Mouse (Mus musculus): ENCODE data around the gene Cntnap5c. TPM values are rescaled to one million over a fixed set of nuclear protein-coding genes. Genes with fewer than 3 reads are reported as not detected.

Gene Cntnap5c
- not detected for polyA plus RNA-seq (2014; fragmentation: Illumina TruSeq; extraction: RNeasy Lipid Tissue Mini Kit (QIAGEN cat#74804); ENCODE audit: low read depth, low replicate concordance)

DNA sequence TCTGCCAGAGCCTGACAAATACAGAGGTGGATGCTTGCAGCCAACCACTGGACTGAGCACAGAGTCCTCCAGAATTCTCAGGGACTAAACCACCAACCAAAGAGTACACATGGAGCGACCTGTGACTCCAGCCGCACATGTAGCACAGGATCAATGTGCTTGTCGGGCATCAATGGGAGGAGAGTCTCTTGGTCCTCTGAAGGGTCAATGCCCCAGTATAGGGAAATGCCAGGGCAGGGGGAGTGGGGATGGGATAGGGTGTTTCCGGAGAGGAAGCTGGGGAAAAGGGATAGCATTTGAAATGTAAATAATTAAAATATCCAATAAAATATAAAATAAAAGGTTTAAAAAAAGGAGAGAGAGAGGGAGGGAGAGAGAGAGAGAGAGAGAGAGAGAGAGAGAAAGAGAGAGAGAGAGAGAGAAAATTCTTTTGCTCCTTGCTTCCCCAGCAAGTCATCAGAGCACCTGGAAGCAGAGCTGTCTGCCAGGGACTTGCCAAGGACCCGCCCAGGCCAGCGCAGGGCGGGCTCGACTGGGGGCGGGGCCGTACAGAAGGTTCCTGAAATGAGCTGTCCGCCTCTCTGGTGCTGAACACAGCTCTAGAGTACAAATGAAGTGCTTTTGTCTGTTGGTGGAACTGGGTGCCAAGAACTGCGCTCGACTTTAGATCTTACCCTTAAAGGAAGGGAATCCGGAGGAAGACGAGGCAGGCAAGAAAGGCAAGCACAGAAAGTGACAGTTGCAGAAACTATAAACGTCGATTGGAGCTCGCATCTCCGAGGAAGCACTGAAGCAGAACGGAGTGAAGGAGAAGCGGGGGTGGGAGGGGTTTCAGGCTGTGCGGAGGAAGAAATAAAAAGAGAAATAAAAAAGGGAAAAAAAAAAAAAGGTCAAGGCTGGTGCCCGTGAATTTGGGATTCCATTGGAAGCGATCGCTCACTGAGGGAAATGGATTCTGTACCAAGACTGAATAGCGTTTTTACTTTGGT is at the start of gene Cntnap5c:
Gene Cntnap5c, plus strand, starts transcription at position 949 of the 989 bp plus-strand sequence.

DNA sequence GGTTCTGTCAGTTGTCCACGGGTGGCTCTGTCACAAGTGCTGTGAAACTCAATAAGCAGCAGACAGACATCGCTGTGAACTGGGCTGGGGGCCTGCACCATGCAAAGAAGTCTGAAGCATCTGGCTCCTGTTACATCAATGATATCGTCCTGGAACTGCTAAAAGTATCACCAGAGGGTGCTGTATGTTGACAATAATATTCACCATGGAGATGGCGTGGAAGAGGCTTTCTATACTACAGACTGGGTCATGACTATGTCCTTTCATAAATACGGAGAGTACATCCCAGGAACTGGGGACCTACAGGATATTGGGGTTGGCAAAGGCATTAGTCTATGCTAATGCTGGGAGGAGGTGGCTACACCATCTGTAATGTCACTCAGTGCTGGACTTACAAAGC is 27.3 kb upstream of the Cntnap5c start, which contains the start of gene Gm21834:
Gene Gm21834, minus strand, starts transcription at position 101 of the 400 bp plus-strand sequence.

Other genes with a start within 250 kb of the Cntnap5c start
- not detected for gene Vmn2r120, start 224.1 kb upstream of the Cntnap5c start, polyA plus RNA-seq (2014; fragmentation: Illumina TruSeq; extraction: RNeasy Lipid Tissue Mini Kit (QIAGEN cat#74804); ENCODE audit: low read depth, low replicate concordance)
- gene Gm21834, start 27.4 kb upstream of the Cntnap5c start, polyA plus RNA-seq (2014; fragmentation: Illumina TruSeq; extraction: RNeasy Lipid Tissue Mini Kit (QIAGEN cat#74804); ENCODE audit: low read depth, low replicate concordance) = not detected